Mouse (Mus musculus) spleen, adult 18-20 months (tissue): ENCODE results near the gene Atp6v1a.

Source experiments
- DNase-seq, 2 experiments: peaks; one replicate each; pipeline ENCODE4 v3.0.0; 2022; ENCODE audit warnings: mixed read lengths in 2 of 2

Atp6v1a gene

DNA sequence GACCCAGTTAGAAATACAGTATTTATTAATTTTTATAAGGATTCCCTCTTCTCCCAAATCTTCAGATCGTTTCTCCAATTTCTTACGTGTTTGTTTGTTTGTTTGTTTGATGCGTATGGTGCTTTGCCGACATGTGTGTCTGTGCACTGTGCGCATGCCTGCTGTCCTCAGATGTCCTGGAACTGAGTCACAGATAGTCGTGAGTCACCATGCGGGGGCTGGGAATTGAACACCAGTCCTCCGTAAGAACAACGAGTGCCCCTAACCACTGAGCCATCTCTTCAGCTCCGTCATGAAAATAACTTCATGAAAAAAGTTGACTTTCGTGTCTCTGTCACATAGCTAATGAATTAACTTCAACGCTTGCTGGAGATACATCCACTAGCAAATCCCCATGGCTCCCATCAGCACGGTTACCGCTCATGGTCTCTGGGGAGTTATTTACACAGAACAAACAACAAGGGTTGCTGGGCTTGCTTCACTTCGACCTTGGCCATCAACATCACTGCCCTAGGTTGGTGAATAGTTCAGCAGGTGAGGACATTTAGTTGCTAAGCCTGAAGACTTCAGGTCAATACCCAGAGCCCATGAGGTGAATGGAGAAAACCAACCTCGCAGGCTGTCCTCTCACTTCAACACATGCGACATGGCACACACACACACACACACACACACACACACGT, 78.8 kb downstream of the Atp6v1a start:
- DNase-seq, result no peak

DNA sequence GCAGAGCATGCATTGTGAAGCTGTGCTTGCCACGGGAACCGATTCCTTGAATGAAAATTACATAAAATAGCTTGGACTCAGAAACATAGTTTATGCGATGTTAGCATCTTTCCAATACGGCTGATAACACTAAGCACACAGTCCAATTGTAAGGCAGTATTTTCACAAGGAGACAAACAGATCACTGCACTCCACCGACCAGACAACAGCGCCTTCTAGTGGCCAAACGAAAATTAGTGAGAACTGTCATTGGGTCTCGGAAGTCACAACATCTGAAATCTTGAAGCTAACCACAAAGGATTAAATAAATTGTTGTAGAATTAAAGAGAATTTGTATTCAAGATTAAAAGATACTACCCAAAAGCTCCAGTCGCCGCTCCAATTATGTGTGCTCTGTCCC, 80.8 kb downstream of the Atp6v1a start:
- DNase-seq, result peak in 1 of 2 experiments; percentile 58

GRCm38 (mm10) chr16:44055766-44056165, 83.7 kb downstream of the Atp6v1a start:
- no peak for DNase-seq

DNA sequence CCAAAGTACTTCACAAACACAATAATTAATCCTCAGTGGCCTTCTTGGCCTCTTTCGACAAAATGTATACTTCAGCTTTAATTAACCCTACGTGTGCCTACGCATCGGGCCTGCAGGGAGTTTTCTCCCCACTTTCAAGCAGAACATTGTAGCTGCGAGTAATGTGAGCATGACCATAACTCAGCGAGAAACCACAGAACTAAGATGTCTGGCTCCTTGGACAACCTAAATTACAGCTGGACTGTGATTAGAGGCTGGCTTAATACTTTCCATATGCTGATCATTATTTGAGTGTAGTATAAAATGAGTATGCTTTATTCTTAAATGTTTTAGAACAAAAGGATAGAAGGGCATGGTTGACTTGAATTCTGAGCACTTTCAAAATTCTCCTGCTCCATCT, 86.2 kb downstream of the Atp6v1a start:
- no peak for DNase-seq

DNA sequence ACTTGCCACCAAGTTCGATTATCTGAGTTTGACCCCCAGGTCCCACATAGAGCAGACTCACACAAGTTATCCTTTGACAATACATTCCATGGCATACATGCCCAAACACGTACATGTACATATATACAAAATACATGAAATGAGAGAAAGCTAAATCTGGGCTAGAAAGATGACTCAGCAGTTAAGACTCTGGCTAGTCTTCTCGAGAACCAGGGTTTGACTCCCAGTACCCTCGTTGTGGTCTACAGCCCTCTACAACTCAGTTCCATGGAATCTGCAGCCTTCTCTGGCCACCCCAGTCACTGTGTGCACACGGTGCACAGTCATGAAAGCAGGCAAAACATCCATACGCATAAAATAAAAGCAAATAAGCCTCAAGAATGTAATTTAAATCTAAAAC, 87.1 kb downstream of the Atp6v1a start:
- no peak for DNase-seq

DNA sequence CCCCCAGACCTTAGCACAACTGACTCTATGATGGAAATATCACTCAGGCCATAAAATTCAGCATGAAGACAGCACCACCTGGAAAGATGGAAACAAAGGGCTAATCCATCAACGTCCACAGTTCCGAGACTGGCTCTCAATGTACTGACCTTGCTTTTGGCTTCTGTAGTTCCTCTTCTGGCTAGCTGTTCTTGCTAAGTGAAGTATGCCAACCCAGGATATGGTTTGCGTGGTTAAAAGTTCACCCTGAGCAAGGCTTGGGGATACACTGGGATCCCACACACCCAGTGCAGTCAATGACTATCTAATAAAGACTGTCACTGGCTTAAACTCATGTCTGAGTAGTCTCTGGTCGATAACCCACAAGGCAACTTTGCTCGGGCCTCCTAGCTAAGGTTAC, 89.4 kb downstream of the Atp6v1a start:
- no peak for DNase-seq

DNA sequence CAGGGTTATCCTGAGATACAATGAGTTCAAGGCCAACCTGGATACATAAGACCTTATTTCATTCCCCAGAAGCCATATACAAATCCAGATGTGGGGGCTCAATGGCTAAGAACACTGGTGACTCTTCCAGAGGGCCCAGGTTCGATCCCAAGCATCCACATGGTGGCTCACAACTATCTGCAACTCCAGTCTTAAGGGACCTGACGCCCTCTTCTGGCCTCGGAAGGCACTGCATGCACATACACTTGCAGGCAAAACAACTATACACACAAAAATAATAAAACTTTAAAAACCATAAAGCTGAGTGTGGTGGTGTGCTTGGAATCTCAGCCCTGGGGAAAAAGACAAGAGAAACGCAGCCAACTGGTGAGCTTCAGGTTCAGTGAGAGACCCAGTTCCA, 100.4 kb downstream of the Atp6v1a start:
- no peak for DNase-seq
